Mouse (Mus musculus) midbrain, postnatal 0 days (tissue): ENCODE results near the gene Grk4. TPM values are rescaled to one million over a fixed set of nuclear protein-coding genes. Genes with fewer than 3 reads are reported as not detected.

Experiments
- ATAC-seq: fragments of 200-750 bp; cut with Nextera tagmentation; 2 replicates; pipeline ENCODE4 v1.8.0; 2017; ENCODE audit warnings: moderate number of reproducible peaks, mild to moderate bottlenecking, moderate TSS enrichment, moderate library complexity; ENCODE audit not compliant: low FRiP score
- DNase-seq: peaks from one replicate; pipeline ENCODE4 v3.0.0-alpha.2; 2015; ENCODE audit warnings: low spot score
- H3K27ac ChIP-seq: fragments of 300-500 bp; sonication (generic); 2 replicates; pipeline ENCODE4 v1.5.1; 2014; ENCODE audit warnings: low read depth, mild to moderate bottlenecking, low read length, mixed read lengths
- H3K27me3 ChIP-seq: fragments of 300-500 bp; sonication (generic); 2 replicates; pipeline ENCODE4 v1.6.1; 2014; ENCODE audit warnings: low read length, control low read depth, mixed read lengths; ENCODE audit not compliant: insufficient read depth
- H3K36me3 ChIP-seq: fragments of 300-500 bp; sonication (generic); 2 replicates; pipeline ENCODE4 v1.6.1; 2014; ENCODE audit warnings: low read length, control low read depth, mixed read lengths; ENCODE audit not compliant: insufficient read depth
- H3K4me1 ChIP-seq: fragments of 300-500 bp; sonication (generic); 2 replicates; pipeline ENCODE4 v1.6.1; 2014; ENCODE audit warnings: mild to moderate bottlenecking, control low read depth, antibody characterized with exemption, low read length, mixed read lengths; ENCODE audit not compliant: insufficient read depth
- H3K4me2 ChIP-seq: fragments of 300-500 bp; sonication (generic); 2 replicates; pipeline ENCODE4 v1.6.1; 2014; ENCODE audit warnings: low read depth, mild to moderate bottlenecking, low read length, mixed read lengths; ENCODE audit not compliant: poor library complexity, severe bottlenecking
- H3K4me3 ChIP-seq: fragments of 300-500 bp; sonication (generic); 2 replicates; pipeline ENCODE4 v1.5.1; 2014; ENCODE audit warnings: low read depth, mild to moderate bottlenecking, low read length, moderate library complexity
- H3K9ac ChIP-seq: fragments of 300-500 bp; sonication (generic); replicated peaks from 2 replicates; pipeline ENCODE4 v1.6.1; 2014; ENCODE audit warnings: mild to moderate bottlenecking, low read length, moderate library complexity, mixed read lengths; ENCODE audit not compliant: poor library complexity, severe bottlenecking
- H3K9me3 ChIP-seq: fragments of 300-500 bp; sonication (generic); 2 replicates; pipeline ENCODE4 v1.6.1; 2016; ENCODE audit warnings: low read length, control low read depth
- CTCF ChIP-seq: IDR thresholded peaks from 2 replicates; pipeline ENCODE4 v1.5.1; 2016; ENCODE audit warnings: antibody characterized with exemption, mild to moderate bottlenecking
- WGBS: fragments of 180-500 bp; shearing (Covaris S2); extraction: QIAGEN DNeasy Blood & Tissue Kit; methylation state at CpG from one replicate; pipeline ENCODE4 v1.1.7; 2014; 5-methylcytosine and 5-hydroxymethylcytosine counted together
- polyA plus RNA-seq: library from polyadenylated mRNA; unstranded; fragments of >200 nt; fragmentation: Nextera tagmentation; extraction: Ambion mirVana; gene quantifications from 2 replicates; pipeline ENCODE4 v1.2.1, GENCODE M21; 2015
- total RNA-seq: library from RNA; depleted of rRNA; stranded (reverse); fragments of >200 nt; gene quantifications from 2 replicates; pipeline ENCODE4 v1.2.3, GENCODE M21; 2014

Gene Grk4
- total and polyA plus RNA-seq, 2 experiments from 2014 or later = 3.0 to 4.2 TPM

GRCm38 (mm10) chr5:34714816-34715215, 54.6 kb downstream of the Grk4 start:
- TF ChIP-seq CTCF = no peak
- Histone ChIP-seq H3K27ac (no peak overlapping the region), H3K9me3 (no peaks in the 10 kb centered on the region), H3K27me3 (no peaks in the 10 kb centered on the region), H3K4me3 (no peak overlapping the region), H3K9ac (no peak overlapping the region), H3K4me1 (no peaks in the 10 kb centered on the region), H3K4me2 (no peak overlapping the region), H3K36me3 (no peaks in the 10 kb centered on the region)
- no peak for DNase-seq
- no peak for ATAC-seq
- 86% methylated on average over 5 of the region's 5 CpGs for WGBS

- no peak for ATAC-seq
- Histone ChIP-seq H3K27me3 (no peaks in the 10 kb centered on the region), H3K9me3 (no peaks in the 10 kb centered on the region), H3K36me3 (no peaks in the 10 kb centered on the region), H3K4me3 (no peak overlapping the region), H3K9ac (no peak overlapping the region), H3K4me1 (no peaks in the 10 kb centered on the region), H3K27ac (no peak overlapping the region), H3K4me2 (no peak overlapping the region)
- DNase-seq = peak; percentile 34
- TF ChIP-seq CTCF = no peak
These were observed 69.0 kb downstream of the Grk4 start for GRCm38 (mm10) chr5:34729141-34729540.

- H3K36me3 ChIP-seq = no peaks in the 10 kb centered on the region
- WGBS = 71% methylated on average over 1 of the region's 1 CpGs
- H3K4me1 ChIP-seq = no peaks in the 10 kb centered on the region
- ATAC-seq (no peak), DNase-seq (no peak)
- H3K4me3 ChIP-seq = no peak overlapping the region
- TF ChIP-seq CTCF = no peak
- no peak overlapping the region for H3K9ac ChIP-seq
- no peaks in the 10 kb centered on the region for H3K27me3 ChIP-seq
- no peak overlapping the region for H3K4me2 ChIP-seq
- no peak overlapping the region for H3K27ac ChIP-seq
- H3K9me3 ChIP-seq = no peaks in the 10 kb centered on the region
These were observed 70.1 kb downstream of the Grk4 start for GRCm38 (mm10) chr5:34730255-34730654.

- TF ChIP-seq CTCF = peak; percentile 37
- H3K9me3 ChIP-seq = no peaks in the 10 kb centered on the region
- H3K4me2 ChIP-seq = no peak overlapping the region
- WGBS = 70% methylated on average over 3 of the region's 3 CpGs
- H3K4me1 ChIP-seq = no peaks in the 10 kb centered on the region
- ATAC-seq (no peak), DNase-seq (no peak)
- H3K27me3 ChIP-seq = no peaks in the 10 kb centered on the region
- no peak overlapping the region for H3K4me3 ChIP-seq
- H3K36me3 ChIP-seq = no peaks in the 10 kb centered on the region
- no peak overlapping the region for H3K9ac ChIP-seq
- H3K27ac ChIP-seq = no peak overlapping the region
These were observed 91.3 kb downstream of the Grk4 start for GRCm38 (mm10) chr5:34751477-34751876.

- ATAC-seq (no peak), DNase-seq (no peak)
- H3K27ac ChIP-seq = no peak overlapping the region
- H3K4me1 ChIP-seq = no peaks in the 10 kb centered on the region; the same call in 1 of the 2 replicates
- 82% methylated on average over 1 of the region's 1 CpGs for WGBS
- TF ChIP-seq CTCF = no peak
- H3K4me2 ChIP-seq = no peak overlapping the region
- H3K9ac ChIP-seq = no peak overlapping the region
- H3K4me3 ChIP-seq = no peak overlapping the region
- H3K27me3 ChIP-seq = no peaks in the 10 kb centered on the region
- H3K9me3 ChIP-seq = no peaks in the 10 kb centered on the region
- no peaks in the 10 kb centered on the region for H3K36me3 ChIP-seq
These were observed 98.6 kb downstream of the Grk4 start for GRCm38 (mm10) chr5:34758762-34759161.

GRCm38 (mm10) chr5:34760850-34761508, 100.8 kb downstream of the Grk4 start:
- H3K9ac ChIP-seq = peak overlapping the region; percentile 92
- TF ChIP-seq CTCF = no peak
- no peaks in the 10 kb centered on the region for H3K36me3 ChIP-seq
- H3K27ac ChIP-seq = peak overlapping the region; percentile 93
- no peaks in the 10 kb centered on the region; the same call in 1 of the 2 replicates for H3K4me1 ChIP-seq
- peak; percentile 33; the same call in 1 of the 2 replicates for ATAC-seq
- peak overlapping the region; percentile 92 for H3K4me2 ChIP-seq
- H3K9me3 ChIP-seq = no peaks in the 10 kb centered on the region
- peak overlapping the region; percentile 100 for H3K4me3 ChIP-seq
- 1% methylated on average over 19 of the region's 19 CpGs for WGBS
- DNase-seq = no peak
- no peaks in the 10 kb centered on the region for H3K27me3 ChIP-seq
